Mouse (Mus musculus): ENCODE data around the gene Sympk. TPM values are rescaled to one million over a fixed set of nuclear protein-coding genes. Genes with fewer than 3 reads are reported as not detected.

Gene Sympk
- 22.5 and 27.5 TPM in 2 replicates for polyA plus RNA-seq (2012; rRNA removed)

DNA sequence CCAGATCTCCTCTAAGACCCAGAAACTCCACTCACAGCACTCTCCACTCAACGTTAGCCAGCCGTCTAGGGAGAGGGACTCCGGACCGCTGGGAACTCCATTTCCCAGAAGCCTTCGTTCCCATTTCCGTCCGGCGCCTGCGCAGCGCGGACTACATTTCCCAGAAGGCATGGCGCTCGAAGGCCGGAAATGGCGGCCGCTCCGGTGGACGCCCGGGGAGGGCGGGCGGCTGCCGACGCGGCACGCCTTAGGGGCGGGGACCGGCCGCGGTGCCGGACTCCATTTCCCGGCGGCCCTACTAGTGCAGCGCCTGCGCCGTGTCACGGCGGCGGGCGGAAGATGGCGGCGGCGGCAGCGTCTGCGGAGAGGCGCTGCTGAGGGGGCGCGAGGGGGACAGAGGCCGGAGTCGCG lies at the start of gene Sympk:
TSS of gene Sympk (plus strand) at position 282 of the 411 bp plus-strand sequence.

DNA sequence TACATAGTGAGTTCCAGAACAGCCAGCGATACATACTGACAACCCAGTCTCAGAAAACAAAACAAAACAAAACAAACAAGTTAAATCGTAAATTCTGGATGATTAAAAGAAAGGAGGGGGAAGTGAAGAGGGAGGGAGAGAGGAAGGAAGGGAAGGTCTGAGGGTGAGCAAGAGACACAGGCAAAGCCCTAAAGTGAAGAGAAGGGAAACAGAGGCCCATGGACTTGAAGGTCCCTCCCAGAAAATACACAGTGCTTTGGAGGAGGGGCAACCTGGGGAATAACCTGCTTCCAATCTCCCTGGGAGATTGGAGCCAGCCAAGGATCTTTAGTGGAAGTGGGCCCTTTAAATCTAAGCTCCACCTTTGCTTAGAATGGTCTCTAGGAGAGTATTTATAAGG lies 37.1 kb upstream of the Sympk start, which contains the start of gene Nanos2:
TSS of gene Nanos2 (plus strand) at position 301 of the 400 bp plus-strand sequence.

DNA sequence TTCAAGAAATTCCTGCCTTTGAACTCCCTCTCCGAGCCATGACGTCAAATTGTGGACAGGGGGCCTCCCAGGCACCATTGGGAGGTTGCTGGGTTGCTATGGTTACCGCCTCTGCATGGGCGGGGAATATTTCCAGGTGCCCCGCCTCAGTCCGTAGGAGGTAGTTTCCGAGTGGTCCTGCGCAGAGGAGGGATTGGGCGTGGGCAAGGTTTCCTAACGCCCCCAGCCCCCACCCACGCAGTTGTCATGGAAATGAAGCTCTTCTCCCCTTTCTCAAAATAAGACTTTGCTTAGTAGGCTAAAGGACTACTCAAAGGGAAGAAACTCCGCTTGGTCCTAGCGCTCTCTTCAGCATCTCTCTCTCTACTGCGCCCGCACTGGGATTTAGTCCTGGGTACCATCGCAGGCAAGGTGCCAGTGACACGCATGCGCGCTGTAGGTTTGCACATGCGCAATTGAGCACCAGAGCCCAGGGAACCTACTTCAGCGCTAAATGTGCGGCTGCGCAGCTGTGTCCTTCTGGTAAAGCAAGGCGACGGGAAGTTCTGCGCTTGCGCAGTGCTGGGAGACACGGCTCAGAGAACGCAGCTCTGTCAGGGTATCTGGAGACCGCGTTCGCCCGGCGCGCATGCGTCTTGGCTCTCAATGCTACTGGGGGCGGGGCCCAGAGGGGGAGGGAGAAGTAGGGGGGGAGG lies 33.4 kb upstream of the Sympk start, which contains the start of gene Mypop:
TSS of gene Mypop (plus strand) at position 645 of the 695 bp plus-strand sequence.

DNA sequence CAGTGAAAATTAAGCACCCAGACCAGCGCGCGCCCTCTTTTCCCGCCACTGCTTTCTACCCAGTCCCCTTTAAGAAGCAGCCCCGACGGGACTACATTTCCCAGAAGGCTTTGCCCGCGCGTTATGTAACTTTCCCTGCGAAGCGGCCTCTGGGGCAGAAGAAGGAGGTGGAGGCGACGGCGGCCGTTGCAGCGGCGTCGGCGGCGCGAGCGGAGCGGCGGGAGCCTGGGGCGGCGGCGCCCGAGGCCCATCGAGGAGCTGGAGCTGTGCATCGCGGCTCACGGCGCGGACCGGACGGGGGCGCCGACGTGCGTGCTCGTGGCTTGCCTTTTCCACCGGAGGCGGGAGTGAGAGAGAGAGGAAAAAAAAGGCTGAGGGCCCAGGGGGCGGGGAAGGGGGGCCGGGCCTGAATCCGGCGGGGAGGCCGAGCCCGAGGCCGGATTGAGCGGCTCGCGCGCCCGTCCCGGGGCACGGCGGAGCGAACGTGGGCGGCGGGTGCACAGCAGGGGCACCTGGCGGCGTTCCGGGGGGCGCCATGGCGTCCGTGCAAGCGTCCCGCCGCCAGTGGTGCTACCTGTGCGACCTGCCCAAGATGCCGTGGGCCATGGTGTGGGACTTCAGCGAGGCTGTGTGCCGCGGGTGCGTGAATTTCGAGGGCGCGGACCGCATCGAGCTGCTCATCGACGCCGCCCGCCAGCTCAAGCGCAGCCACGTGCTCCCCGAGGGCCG lies 20.1 kb upstream of the Sympk start, which contains the start of gene Irf2bp1:
TSS of gene Irf2bp1 (plus strand) at position 143 of the 729 bp plus-strand sequence.

DNA sequence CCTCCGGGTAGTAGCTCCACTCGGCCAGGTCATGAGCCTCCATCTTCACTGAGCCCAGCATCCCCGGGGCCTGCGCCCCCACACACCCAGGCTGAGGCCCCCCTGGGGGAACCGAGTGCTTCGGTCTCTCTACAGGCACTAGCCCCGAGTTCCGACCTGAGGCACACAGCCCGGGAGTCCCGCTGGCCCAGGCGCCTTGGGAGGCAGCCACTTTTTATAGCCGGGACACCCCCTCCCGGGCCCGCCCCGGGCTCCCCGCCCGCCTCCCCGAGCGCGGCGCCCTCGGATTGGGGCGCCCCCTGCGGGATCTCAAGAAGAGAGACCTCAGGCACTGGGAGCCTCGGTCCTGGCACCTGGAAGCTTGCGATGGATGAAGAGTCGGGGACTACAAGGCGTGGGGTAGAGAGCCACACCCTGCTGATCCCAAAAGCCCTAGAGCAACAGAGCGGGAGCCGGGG lies 791 bp upstream of the Sympk start, which contains the start of gene Foxa3:
TSS of gene Foxa3 (minus strand) at position 182 of the 458 bp plus-strand sequence.

DNA sequence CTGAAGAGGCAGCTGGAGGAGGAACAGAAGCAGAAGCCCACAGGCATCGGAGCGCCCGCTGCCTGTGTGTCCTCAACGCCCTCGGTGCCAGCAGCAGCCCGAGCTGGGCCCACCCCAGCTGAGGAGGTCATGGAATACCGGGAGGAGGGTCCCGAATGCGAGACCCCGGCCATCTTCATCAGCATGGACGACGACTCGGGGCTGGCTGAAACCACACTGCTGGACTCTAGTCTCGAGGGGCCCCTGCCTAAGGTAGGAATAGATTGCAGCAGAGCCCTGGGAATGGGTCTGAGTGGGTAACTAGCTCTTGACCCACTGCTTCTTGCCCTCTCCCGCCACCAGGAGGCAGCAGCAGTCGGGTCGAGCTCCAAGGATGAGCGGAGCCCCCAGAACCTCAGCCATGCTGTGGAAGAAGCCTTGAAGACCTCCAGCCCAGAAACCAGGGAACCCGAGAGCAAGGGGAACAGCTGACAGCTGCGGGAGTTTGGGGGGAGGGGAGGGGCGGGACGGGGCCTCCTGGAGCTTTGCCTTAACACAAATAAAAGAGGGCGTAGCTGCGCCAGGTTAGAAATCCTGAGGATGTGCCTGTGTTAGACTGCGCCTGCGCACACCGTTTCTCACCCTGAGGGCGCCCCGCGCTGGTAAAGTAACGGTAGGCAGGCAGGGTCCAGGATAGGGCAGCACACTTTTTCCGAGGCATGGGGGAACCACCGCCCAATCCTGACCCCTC lies 30.0 kb downstream of the Sympk start, which contains the start of gene Rsph6a:
TSS of gene Rsph6a (plus strand) at position 644 of the 730 bp plus-strand sequence.

DNA sequence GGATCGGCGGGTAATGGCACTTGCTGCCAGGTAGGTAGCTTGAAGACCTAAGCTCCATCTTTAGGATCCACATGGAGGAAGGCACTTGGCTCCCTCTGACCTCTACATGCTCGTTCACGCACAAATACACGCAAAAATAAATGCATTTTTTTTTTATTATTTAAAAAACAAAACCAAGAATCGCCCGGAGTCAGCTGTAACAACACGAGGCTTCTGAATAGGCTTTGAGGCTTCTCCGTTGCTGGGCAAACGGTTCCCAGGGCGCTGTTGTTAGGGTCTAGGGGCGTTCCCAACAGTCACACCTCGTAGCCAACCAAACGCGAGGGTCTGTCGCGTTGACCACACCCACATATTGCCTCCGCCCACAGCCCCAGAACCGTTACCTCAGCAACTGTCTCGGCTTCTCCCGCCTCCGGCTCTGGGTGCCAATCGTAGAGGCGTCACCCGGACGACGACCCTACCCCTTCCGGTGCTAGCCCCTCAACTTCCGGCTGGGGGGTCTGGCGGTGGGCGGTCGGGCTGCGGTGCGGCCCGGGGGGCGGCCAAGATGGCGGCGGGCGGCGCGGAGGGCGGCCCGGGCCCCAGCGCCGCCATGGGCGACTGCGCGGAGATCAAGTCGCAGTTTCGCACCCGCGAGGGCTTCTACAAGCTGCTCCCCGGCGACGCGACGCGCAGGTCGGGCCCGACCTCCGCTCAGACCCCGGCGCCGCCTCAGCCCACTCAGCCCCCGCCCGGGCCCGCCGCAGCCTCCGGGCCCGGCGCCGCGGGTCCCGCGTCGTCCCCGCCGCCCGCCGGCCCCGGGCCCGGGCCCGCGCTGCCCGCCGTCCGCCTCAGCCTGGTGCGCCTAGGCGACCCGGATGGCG lies 51.8 kb downstream of the Sympk start, which contains the start of gene Dmwd:
TSS of gene Dmwd (plus strand) at position 505 of the 863 bp plus-strand sequence.

DNA sequence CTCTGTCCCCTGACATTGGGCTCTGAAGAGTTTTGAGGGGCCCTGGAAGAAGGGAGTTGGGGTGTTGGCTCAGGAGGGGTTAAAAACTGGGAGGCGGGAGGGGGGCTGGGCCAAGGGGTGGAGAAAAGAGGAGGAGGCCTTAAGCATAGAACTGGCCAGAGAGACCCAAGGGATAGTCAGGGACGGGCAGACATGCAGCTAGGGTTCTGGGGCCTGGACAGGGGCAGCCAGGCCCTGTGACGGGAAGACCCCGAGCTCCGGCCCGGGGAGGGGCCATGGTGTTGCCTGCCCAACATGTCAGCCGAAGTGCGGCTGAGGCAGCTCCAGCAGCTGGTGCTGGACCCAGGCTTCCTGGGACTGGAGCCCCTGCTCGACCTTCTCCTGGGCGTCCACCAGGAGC lies 59.5 kb downstream of the Sympk start, which contains the start of gene Dmpk:
TSS of gene Dmpk (plus strand) at position 149 of the 400 bp plus-strand sequence.

DNA sequence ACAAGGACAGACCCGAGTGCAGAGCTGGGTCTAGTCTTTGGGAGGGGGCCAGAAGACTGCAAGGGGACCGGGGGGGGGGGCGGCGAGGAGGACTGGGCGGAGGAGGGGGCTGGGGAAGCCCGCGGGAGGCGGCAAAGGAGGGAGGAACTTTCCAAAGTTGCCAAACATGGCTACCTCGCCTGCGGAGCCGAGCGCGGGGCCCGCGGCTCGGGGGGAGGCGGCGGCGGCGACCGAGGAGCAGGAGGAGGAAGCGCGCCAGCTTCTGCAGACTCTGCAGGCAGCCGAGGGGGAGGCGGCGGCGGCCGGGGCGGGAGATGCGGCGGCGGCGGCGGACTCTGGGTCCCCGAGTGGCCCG lies 70.3 kb downstream of the Sympk start, which contains the start of gene Six5:
TSS of gene Six5 (plus strand) at position 124 of the 355 bp plus-strand sequence.

Other genes starting within 250 kb of the Sympk start
- 0.02 TPM in 1 of 2 replicates, not detected in the other for gene Psg19, start 225.9 kb upstream of the Sympk start, polyA plus RNA-seq (2012; rRNA removed)
- 0.02 and 0.06 TPM in 2 replicates for gene Psg17, start 202.8 kb upstream of the Sympk start, polyA plus RNA-seq (2012; rRNA removed)
- gene Mill2, start 184.4 kb upstream of the Sympk start, polyA plus RNA-seq (2012; rRNA removed): 0.19 and 0.20 TPM in 2 replicates
- gene Pglyrp1, start 153.0 kb upstream of the Sympk start, polyA plus RNA-seq (2012; rRNA removed): 7.8 and 13.9 TPM in 2 replicates
- 9.2 and 9.6 TPM in 2 replicates for gene Ccdc61, start 114.0 kb upstream of the Sympk start, polyA plus RNA-seq (2012; rRNA removed)
- gene Nova2, start 98.5 kb upstream of the Sympk start, polyA plus RNA-seq (2012; rRNA removed): 0.10 and 0.13 TPM in 2 replicates
- not detected in 2 replicates for gene Nanos2, start 37.0 kb upstream of the Sympk start, polyA plus RNA-seq (2012; rRNA removed)
- 0.16 and 0.21 TPM in 2 replicates for gene Mypop, start 33.1 kb upstream of the Sympk start, polyA plus RNA-seq (2012; rRNA removed)
- gene Irf2bp1, start 20.3 kb upstream of the Sympk start, polyA plus RNA-seq (2012; rRNA removed): 6.5 and 6.7 TPM in 2 replicates
- gene Foxa3, start 839 bp upstream of the Sympk start, polyA plus RNA-seq (2012; rRNA removed): 11.8 and 13.7 TPM in 2 replicates
- gene Rsph6a, start 30.3 kb downstream of the Sympk start, polyA plus RNA-seq (2012; rRNA removed): not detected in 2 replicates
- gene Dmwd, start 51.9 kb downstream of the Sympk start, polyA plus RNA-seq (2012; rRNA removed): 15.6 and 16.4 TPM in 2 replicates
- gene Dmpk, start 59.5 kb downstream of the Sympk start, polyA plus RNA-seq (2012; rRNA removed): 14.9 and 19.8 TPM in 2 replicates
- gene Six5, start 70.2 kb downstream of the Sympk start, polyA plus RNA-seq (2012; rRNA removed): 2.7 and 2.9 TPM in 2 replicates
- 0.15 and 0.22 TPM in 2 replicates for gene Gm4969, start 94.0 kb downstream of the Sympk start, polyA plus RNA-seq (2012; rRNA removed)
- gene Fbxo46, start 95.5 kb downstream of the Sympk start, polyA plus RNA-seq (2012; rRNA removed): 2.0 and 2.3 TPM in 2 replicates
- gene Qpctl, start 124.9 kb downstream of the Sympk start, polyA plus RNA-seq (2012; rRNA removed): 2.0 and 2.1 TPM in 2 replicates
- gene Snrpd2, start 125.3 kb downstream of the Sympk start, polyA plus RNA-seq (2012; rRNA removed): 71.6 and 72.1 TPM in 2 replicates
- gene Gipr, start 141.8 kb downstream of the Sympk start, polyA plus RNA-seq (2012; rRNA removed): 0.14 and 0.16 TPM in 2 replicates
- 6.7 and 7.0 TPM in 2 replicates for gene Eml2, start 152.0 kb downstream of the Sympk start, polyA plus RNA-seq (2012; rRNA removed)
- 0.33 TPM in 2 replicates for gene Gpr4, start 188.2 kb downstream of the Sympk start, polyA plus RNA-seq (2012; rRNA removed)
- 8.3 and 8.6 TPM in 2 replicates for gene Opa3, start 204.0 kb downstream of the Sympk start, polyA plus RNA-seq (2012; rRNA removed)
- gene Vasp, start 247.4 kb downstream of the Sympk start, polyA plus RNA-seq (2012; rRNA removed): 35.5 and 39.5 TPM in 2 replicates

Data from liver, embryonic 14 days (tissue).